Mouse (Mus musculus): Measurements from ENCODE around the gene Cemip.

Cemip gene

GRCm38 (mm10) chr7:83966047-83966818 lies 120.1 kb downstream of the Cemip start:
- no peak for DNase-seq (ENCODE audit: low spot score)

- no peak for DNase-seq (ENCODE audit: low spot score)
Observed at GRCm38 (mm10) chr7:83965181-83965580, 121.1 kb downstream of the Cemip start.

GRCm38 (mm10) chr7:83952511-83952910 lies 133.8 kb downstream of the Cemip start:
- DNase-seq (ENCODE audit: low spot score): no peak

GRCm38 (mm10) chr7:83951327-83951726 lies 135.0 kb downstream of the Cemip start:
- DNase-seq (ENCODE audit: low spot score): no peak

GRCm38 (mm10) chr7:83949662-83950061 lies 136.6 kb downstream of the Cemip start:
- DNase-seq (ENCODE audit: low spot score): no peak

GRCm38 (mm10) chr7:83948743-83949142 lies 137.6 kb downstream of the Cemip start:
- no peak for DNase-seq (ENCODE audit: low spot score)

- no peak for DNase-seq (ENCODE audit: low spot score)
Observed at GRCm38 (mm10) chr7:83941701-83942101, 144.6 kb downstream of the Cemip start.

GRCm38 (mm10) chr7:83940136-83940535 lies 146.2 kb downstream of the Cemip start:
- DNase-seq (ENCODE audit: low spot score): no peak

- no peak for DNase-seq (ENCODE audit: low spot score)
Observed at GRCm38 (mm10) chr7:83939017-83939721, 147.1 kb downstream of the Cemip start.

- DNase-seq (ENCODE audit: low spot score): no peak
Observed at GRCm38 (mm10) chr7:83921637-83922036, 164.7 kb downstream of the Cemip start.

GRCm38 (mm10) chr7:83920241-83920640 lies 166.1 kb downstream of the Cemip start:
- no peak for DNase-seq (ENCODE audit: low spot score)

GRCm38 (mm10) chr7:83914566-83914965 lies 171.7 kb downstream of the Cemip start:
- peak; percentile 77 for DNase-seq (ENCODE audit: low spot score)

GRCm38 (mm10) chr7:83913995-83914394 lies 172.3 kb downstream of the Cemip start:
- no peak for DNase-seq (ENCODE audit: low spot score)

- no peak for DNase-seq (ENCODE audit: low spot score)
Observed at GRCm38 (mm10) chr7:83913405-83913932, 172.8 kb downstream of the Cemip start.

GRCm38 (mm10) chr7:83911909-83912308 lies 174.4 kb downstream of the Cemip start:
- DNase-seq (ENCODE audit: low spot score): no peak

- no peak for DNase-seq (ENCODE audit: low spot score)
Observed at GRCm38 (mm10) chr7:83904831-83905230, 181.5 kb downstream of the Cemip start.

GRCm38 (mm10) chr7:83902296-83903145 lies 183.8 kb downstream of the Cemip start:
- no peak for DNase-seq (ENCODE audit: low spot score)

GRCm38 (mm10) chr7:83901425-83901824 lies 184.9 kb downstream of the Cemip start:
- no peak for DNase-seq (ENCODE audit: low spot score)

GRCm38 (mm10) chr7:83900519-83900918 lies 185.8 kb downstream of the Cemip start:
- no peak for DNase-seq (ENCODE audit: low spot score)

GRCm38 (mm10) chr7:83898267-83898666 lies 188.0 kb downstream of the Cemip start:
- no peak for DNase-seq (ENCODE audit: low spot score)

- no peak for DNase-seq (ENCODE audit: low spot score)
Observed at GRCm38 (mm10) chr7:83896077-83896740, 190.1 kb downstream of the Cemip start.

- DNase-seq (ENCODE audit: low spot score): no peak
Observed at GRCm38 (mm10) chr7:83894348-83894747, 192.0 kb downstream of the Cemip start.

Measured in ovary, postnatal 10 days (tissue).